Mouse (Mus musculus) heart, embryonic 14.5 days (tissue): ENCODE data around the gene Kalrn. TPM values are rescaled to one million over a fixed set of nuclear protein-coding genes. Genes with fewer than 3 reads are reported as not detected.

ENCODE experiments used
- ATAC-seq: fragments of 200-750 bp; cut with Nextera tagmentation; 2 replicates; pipeline ENCODE4 v1.8.0; 2017; ENCODE audit warnings: low read depth, moderate TSS enrichment; ENCODE audit not compliant: insufficient number of reproducible peaks, insufficient read depth, low FRiP score
- H3K27ac ChIP-seq, 2 experiments: fragments of 200-500 bp in 1 of 2; fragments of 300-500 bp in 1 of 2; sonication (generic) in 1 of 2; replicated peaks in 1 of 2; 2 replicates each; pipeline ENCODE4 v1.5.1; 2012 to 2014; ENCODE audit warnings: low read depth in 2 of 2, low read length in 2 of 2, control low read depth in 1 of 2, mild to moderate bottlenecking in 1 of 2, mixed read lengths in 1 of 2; ENCODE audit not compliant: control insufficient read depth in 1 of 2, insufficient read depth in 1 of 2
- H3K27me3 ChIP-seq: fragments of 300-500 bp; sonication (generic); 2 replicates; pipeline ENCODE4 v1.6.1; 2014; ENCODE audit warnings: mild to moderate bottlenecking, low read length, control low read depth; ENCODE audit not compliant: control insufficient read depth, insufficient read depth
- H3K36me3 ChIP-seq: fragments of 300-500 bp; sonication (generic); 2 replicates; pipeline ENCODE4 v1.6.1; 2014; ENCODE audit warnings: mild to moderate bottlenecking, control low read depth, low read length, mixed read lengths; ENCODE audit not compliant: control insufficient read depth, insufficient read depth
- H3K4me1 ChIP-seq, 2 experiments: fragments of 200-500 bp in 1 of 2; fragments of 300-500 bp in 1 of 2; sonication (generic) in 1 of 2; 2 replicates each; pipeline ENCODE4 v1.6.1; 2012 to 2014; ENCODE audit warnings: low read length in 2 of 2, control low read depth in 1 of 2, mixed read lengths in 1 of 2; ENCODE audit not compliant: control insufficient read depth in 2 of 2, insufficient read depth in 2 of 2
- H3K4me2 ChIP-seq: fragments of 300-500 bp; sonication (generic); 2 replicates; pipeline ENCODE4 v1.6.1; 2014; ENCODE audit warnings: mild to moderate bottlenecking, low read length
- H3K4me3 ChIP-seq, 2 experiments: fragments of 200-500 bp in 1 of 2; fragments of 300-500 bp in 1 of 2; sonication (generic) in 1 of 2; 2 replicates each; pipeline ENCODE4 v1.5.1; 2012 to 2014; ENCODE audit warnings: low read length in 2 of 2, mild to moderate bottlenecking in 2 of 2, control low read depth in 1 of 2, low read depth in 1 of 2, moderate library complexity in 1 of 2; ENCODE audit not compliant: control insufficient read depth in 1 of 2, insufficient read depth in 1 of 2
- H3K9ac ChIP-seq: fragments of 300-500 bp; sonication (generic); 2 replicates; pipeline ENCODE4 v1.6.1; 2014; ENCODE audit warnings: mild to moderate bottlenecking, low read length
- H3K9me3 ChIP-seq: fragments of 300-500 bp; sonication (generic); 2 replicates; pipeline ENCODE4 v1.6.1; 2016; ENCODE audit warnings: low read length, control low read depth; ENCODE audit not compliant: control insufficient read depth
- WGBS: fragments of 180-500 bp; shearing (Covaris S2); extraction: QIAGEN DNeasy Blood & Tissue Kit; methylation state at CpG from one replicate; pipeline ENCODE4 v1.1.7; 2014; 5-methylcytosine and 5-hydroxymethylcytosine counted together
- polyA plus RNA-seq: library from polyadenylated mRNA; unstranded; fragments of >200 nt; fragmentation: Nextera tagmentation; extraction: Ambion mirVana; gene quantifications from 2 replicates; pipeline ENCODE4 v1.2.1, GENCODE M21; 2014

Gene Kalrn
- polyA plus RNA-seq, 1 experiment from 2014 or later, result 33.4 TPM

GRCm38 (mm10) chr16:34260971-34261924 is 312.1 kb downstream of the Kalrn start:
- H3K27ac ChIP-seq, result peak overlapping the region; percentile 22 to 77; a peak in 3 of 4 replicates
- no peaks in the 10 kb centered on the region for H3K27me3 ChIP-seq
- peak overlapping the region; percentile 61 for H3K4me2 ChIP-seq
- H3K4me3 ChIP-seq, result peak overlapping the region; percentile 47 to 61
- H3K9ac ChIP-seq, result peak overlapping the region; percentile 78
- peaks cover 14 to 23% of the 10 kb centered on the region in 2 experiments for H3K4me1 ChIP-seq
- no peak for ATAC-seq
- peaks cover 29% of the 10 kb centered on the region for H3K36me3 ChIP-seq
- no peaks in the 10 kb centered on the region for H3K9me3 ChIP-seq
- 35% methylated on average over 10 of the region's 10 CpGs for WGBS

DNA sequence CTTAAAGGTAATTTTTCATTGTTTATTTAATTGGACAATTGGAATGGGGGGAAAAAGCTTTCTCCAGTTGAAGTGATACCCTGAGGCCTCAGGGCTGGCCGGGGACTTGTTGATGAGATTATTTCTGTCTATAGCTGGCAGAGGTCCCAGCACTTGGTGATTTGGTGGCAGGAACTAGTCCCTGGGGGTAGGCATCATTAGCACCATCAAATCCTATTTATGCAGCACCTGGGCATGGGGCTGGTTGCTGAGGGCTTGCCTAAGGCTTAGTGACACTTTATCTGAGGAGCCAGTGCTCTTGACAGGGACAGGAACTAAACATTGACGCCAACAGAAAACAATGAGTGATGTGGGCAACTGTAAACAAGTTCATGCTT is 318.7 kb downstream of the Kalrn start:
- Histone ChIP-seq H3K27me3 (no peaks in the 10 kb centered on the region), H3K4me2 (no peak overlapping the region), H3K4me3 (no peak overlapping the region), H3K27ac (peak overlapping the region; percentile 57 to 65), H3K9ac (no peak overlapping the region), H3K9me3 (no peaks in the 10 kb centered on the region), H3K4me1 (peaks cover 18 to 27% of the 10 kb centered on the region in 2 experiments), H3K36me3 (peaks cover 89% of the 10 kb centered on the region)
- 21% methylated on average over 2 of the region's 2 CpGs for WGBS
- no peak for ATAC-seq

DNA sequence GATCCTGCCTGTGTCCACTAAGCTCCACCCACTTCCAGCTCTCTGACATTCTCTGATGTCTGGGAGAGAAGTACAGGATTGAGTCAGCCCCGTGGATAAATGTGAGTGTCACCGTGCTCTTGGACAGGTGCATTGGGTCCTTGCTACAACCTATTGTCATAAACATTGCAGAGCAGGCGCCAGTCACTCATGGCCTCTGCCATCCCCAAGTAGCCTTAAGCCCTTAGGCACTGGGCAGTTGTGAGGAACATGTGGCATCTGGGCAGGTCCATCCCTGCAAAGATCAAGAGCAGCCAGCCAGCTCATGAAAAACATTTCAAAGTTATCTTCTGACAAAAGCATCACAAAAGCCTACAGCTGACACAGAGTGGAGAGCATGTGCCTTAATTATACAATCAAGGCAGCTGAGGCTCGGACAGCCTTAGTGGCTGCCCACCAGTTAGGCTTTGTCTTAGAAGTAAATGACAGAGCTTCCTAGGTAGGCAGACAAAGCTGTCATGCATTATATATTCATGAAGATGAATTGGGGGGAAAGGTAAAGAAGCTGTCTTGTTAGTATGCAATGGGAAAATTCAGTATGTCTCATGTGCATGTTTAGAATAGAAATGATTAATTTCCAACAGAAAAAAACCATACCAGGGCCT is 319.2 kb downstream of the Kalrn start:
- Histone ChIP-seq H3K27ac (peak overlapping the region in 1 of 2 experiments; percentile 65; a peak in 1 of 4 replicates), H3K4me3 (no peak overlapping the region), H3K9me3 (no peaks in the 10 kb centered on the region), H3K36me3 (peaks cover 89% of the 10 kb centered on the region), H3K4me2 (no peak overlapping the region), H3K4me1 (peaks cover 18 to 27% of the 10 kb centered on the region in 2 experiments), H3K27me3 (no peaks in the 10 kb centered on the region), H3K9ac (no peak overlapping the region)
- no peak for ATAC-seq
- 58% methylated on average over 4 of the region's 4 CpGs for WGBS

DNA sequence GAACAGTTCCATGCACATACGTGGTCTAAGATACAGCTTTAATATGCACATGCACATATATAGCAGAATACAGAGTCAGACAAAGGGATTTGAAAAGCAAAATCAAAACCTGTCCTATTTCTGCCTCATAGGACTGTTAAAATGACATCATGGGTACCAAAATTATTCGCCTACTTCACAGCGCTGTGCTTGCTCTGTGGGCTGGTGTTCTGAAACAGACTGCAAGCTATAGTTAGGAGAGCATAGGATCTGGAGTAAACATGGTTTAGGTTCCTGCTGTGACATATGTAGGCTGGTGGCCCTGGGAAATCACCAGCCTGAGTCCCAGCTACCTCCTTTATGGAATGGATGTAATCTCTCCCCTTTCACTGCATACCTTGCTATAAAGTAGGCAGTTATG is 320.7 kb downstream of the Kalrn start:
- no peak overlapping the region for H3K27ac ChIP-seq
- peaks cover 88% of the 10 kb centered on the region for H3K36me3 ChIP-seq
- WGBS, result 94% methylated on average over 3 of the region's 3 CpGs
- H3K9ac ChIP-seq, result no peak overlapping the region
- no peak for ATAC-seq
- H3K27me3 ChIP-seq, result no peaks in the 10 kb centered on the region
- peaks cover 18 to 27% of the 10 kb centered on the region in 2 experiments for H3K4me1 ChIP-seq
- H3K4me2 ChIP-seq, result no peak overlapping the region
- no peak overlapping the region for H3K4me3 ChIP-seq
- H3K9me3 ChIP-seq, result no peaks in the 10 kb centered on the region

DNA sequence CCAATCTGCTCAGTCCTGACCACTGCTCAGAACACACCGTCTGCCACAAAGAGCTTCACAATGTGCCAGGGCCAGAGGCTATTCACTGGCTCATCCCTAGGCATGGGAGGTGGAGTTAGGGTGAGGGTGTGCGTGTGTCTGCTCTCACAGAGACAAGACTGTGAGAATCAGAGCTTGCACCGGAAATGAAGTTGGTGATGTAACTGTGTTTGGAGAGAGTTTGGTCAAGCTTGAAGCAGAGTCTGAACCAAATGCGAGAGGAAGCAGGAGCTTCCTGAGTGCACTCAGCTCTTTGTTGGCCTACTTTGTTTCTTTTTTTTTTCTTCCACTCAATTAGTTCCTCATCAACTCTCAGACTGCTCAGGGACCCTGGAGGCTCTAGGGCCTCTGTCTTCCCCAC is 325.1 kb downstream of the Kalrn start:
- WGBS, result 53% methylated on average over 4 of the region's 4 CpGs
- Histone ChIP-seq H3K4me3 (no peak overlapping the region), H3K4me1 (peaks cover 0 to under 1% of the 10 kb centered on the region in 2 experiments; a peak in 1 of 4 replicates), H3K27me3 (no peaks in the 10 kb centered on the region), H3K36me3 (peaks cover 85% of the 10 kb centered on the region), H3K9ac (no peak overlapping the region), H3K27ac (no peak overlapping the region), H3K4me2 (no peak overlapping the region), H3K9me3 (no peaks in the 10 kb centered on the region)
- no peak for ATAC-seq

DNA sequence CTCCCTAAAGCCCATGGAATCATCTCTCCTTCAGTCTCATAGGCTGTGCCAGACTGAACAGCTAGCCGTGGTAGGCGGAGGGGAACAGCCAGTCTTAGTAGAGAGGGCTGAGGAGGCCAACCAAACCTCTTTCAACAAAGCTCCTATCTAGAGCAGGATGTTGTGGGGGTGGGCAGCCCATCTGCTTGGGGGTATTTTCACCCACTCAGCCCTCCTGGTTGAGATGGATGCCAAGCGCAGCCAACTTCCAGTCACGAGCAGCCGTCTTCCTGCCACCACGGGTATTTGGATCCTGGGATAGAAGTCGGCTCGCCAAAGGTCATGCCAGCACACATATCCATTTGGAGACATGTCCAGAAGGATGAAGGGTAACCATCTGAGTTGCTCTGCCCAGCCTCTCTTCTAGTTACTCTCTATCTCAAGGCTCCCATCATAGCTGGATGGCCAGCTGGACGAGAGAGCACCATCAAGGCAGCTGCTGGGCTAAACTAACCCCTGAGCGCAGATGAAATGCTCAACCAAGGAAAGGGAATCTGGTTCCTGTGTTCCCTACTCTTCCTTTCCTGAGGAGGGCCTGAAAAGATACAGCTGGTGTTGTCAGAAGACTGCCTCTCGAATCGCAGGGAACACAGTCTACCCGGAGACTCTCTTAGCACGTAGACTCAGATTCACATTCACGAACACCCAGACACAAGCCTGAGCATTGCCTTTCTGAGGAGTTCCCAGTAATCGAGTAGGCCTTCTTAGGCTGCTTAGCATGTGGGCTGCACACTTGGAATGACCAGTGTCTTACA is 331.2 kb downstream of the Kalrn start:
- peaks cover 90% of the 10 kb centered on the region for H3K36me3 ChIP-seq
- WGBS, result 84% methylated on average over 16 of the region's 16 CpGs
- H3K9me3 ChIP-seq, result no peaks in the 10 kb centered on the region
- no peak for ATAC-seq
- H3K9ac ChIP-seq, result no peak overlapping the region
- H3K4me3 ChIP-seq, result no peak overlapping the region
- H3K4me1 ChIP-seq, result peaks cover 4 to 7% of the 10 kb centered on the region in 2 experiments; a peak in 3 of 4 replicates
- no peak overlapping the region for H3K4me2 ChIP-seq
- no peaks in the 10 kb centered on the region for H3K27me3 ChIP-seq
- no peak overlapping the region for H3K27ac ChIP-seq

DNA sequence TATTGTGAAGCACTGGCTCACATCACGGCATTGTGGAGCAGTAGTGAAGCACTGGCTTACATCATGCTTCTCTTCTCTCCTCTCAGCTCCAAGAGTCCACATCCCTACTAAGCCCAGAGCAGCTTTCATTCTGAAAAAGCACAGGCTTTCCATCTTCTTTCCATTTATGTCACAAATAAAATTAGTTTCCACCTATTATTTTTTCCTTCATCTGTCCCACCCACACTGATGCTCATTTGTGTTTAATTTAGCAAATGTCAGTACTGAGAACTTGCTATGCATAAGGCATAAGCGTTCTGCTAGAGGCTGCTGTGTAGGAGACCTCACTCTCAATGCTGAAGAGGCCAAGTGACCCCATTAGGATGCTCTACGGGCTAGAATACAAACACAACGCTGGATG is 333.7 kb downstream of the Kalrn start:
- H3K9me3 ChIP-seq, result no peaks in the 10 kb centered on the region
- no peaks in the 10 kb centered on the region for H3K27me3 ChIP-seq
- peaks cover 82% of the 10 kb centered on the region for H3K36me3 ChIP-seq
- no peak overlapping the region for H3K9ac ChIP-seq
- no peak overlapping the region for H3K27ac ChIP-seq
- no peak overlapping the region for H3K4me3 ChIP-seq
- H3K4me2 ChIP-seq, result no peak overlapping the region
- peaks cover 9 to 19% of the 10 kb centered on the region in 2 experiments; a peak in 3 of 4 replicates for H3K4me1 ChIP-seq
- ATAC-seq, result no peak
- 72% methylated on average over 4 of the region's 4 CpGs for WGBS
